Mouse (Mus musculus): Measurements from ENCODE around the gene Srsf12. TPM values are rescaled to one million over a fixed set of nuclear protein-coding genes. Genes with fewer than 3 reads are reported as not detected.

Gene Srsf12
- total RNA-seq (2023), result 2.3 TPM

DNA sequence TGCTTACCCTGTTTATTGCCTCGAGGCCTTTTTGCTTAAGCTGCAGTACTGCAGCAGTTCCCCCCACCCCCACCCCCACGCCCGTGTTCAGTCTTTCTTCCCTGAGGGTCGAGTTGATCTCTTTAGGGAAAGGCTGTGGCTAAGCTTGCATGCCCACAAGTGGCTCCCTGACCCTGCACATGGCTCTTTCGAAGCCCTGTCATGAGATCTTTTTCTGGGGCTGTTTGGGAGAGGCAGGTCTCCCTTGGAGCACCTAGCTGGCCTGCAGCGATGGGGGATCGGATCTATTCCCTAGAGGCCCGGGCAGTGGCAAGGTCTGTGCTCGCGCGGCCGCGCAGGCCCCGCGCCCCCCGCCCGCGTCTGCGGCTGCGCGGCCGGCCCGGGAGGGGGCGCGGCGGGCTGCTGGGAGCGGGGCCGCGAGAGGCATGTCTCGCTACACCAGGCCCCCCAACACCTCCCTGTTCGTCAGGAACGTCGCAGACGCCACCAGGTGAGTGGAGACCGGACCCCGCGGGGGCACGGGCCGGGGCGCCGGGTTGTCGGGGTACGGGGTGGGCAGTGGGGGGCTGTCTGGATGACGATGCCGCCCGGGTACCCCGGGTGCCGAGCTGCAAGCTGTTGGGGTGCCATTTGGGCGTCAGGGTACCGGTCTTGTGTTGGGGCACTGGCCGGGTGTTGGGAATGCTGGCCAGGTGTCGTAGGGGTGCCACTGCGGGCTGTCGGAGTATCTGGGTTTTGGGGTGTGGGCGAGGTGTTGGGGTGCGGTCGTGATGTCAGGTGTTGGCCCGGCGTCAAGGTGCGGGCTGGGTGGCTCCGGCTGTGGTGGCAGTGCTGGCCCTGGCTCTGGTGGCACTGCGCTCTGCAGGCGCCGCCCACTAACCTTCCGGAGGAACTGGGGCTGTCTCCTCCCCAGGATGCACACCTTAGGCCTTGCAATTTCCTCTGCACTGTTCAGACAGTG, at the start of gene Srsf12:
TSS of gene Srsf12 (plus strand) at position 111 of the 961 bp plus-strand sequence.

DNA sequence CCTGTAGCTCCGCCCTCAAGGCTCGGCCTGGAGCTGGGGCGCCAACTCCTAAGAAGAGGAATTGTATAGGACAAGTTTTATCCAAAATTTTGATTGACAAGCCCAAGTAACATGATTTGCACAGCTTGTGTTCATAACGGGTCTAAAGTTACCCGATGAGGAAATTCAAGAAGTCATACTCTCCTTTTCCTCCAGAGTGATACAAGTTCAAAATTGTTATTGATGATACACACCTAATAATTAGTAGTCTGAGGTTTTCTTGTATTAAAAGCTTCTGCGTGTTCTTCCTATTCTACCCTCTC, 19.1 kb upstream of the Srsf12 start, which contains the start of gene Pm20d2:
TSS of gene Pm20d2 (minus strand) at position 3 of the 302 bp plus-strand sequence.

Other genes with a start within 250 kb of the Srsf12 start
- 5.6 TPM for gene Rragd, start 226.0 kb upstream of the Srsf12 start, total RNA-seq (2023)
- 74.0 TPM for gene Ube2j1, start 177.6 kb upstream of the Srsf12 start, total RNA-seq (2023)
- 9.7 TPM for gene Gabrr2, start 146.0 kb upstream of the Srsf12 start, total RNA-seq (2023)
- not detected for gene Gabrr1, start 76.5 kb upstream of the Srsf12 start, total RNA-seq (2023)
- gene Pm20d2, start 19.3 kb upstream of the Srsf12 start, total RNA-seq (2023), result not detected
- 916 TPM for gene Pnrc1, start 81.2 kb downstream of the Srsf12 start, total RNA-seq (2023)
- gene Rngtt, start 101.3 kb downstream of the Srsf12 start, total RNA-seq (2023), result 61.0 TPM